Mouse (Mus musculus): Measurements from ENCODE around the gene Klk6. TPM values are rescaled to one million over a fixed set of nuclear protein-coding genes. Genes with fewer than 3 reads are reported as not detected.

Klk6 gene
- polyA plus RNA-seq (2017; shearing (Covaris generic)): not detected

DNA sequence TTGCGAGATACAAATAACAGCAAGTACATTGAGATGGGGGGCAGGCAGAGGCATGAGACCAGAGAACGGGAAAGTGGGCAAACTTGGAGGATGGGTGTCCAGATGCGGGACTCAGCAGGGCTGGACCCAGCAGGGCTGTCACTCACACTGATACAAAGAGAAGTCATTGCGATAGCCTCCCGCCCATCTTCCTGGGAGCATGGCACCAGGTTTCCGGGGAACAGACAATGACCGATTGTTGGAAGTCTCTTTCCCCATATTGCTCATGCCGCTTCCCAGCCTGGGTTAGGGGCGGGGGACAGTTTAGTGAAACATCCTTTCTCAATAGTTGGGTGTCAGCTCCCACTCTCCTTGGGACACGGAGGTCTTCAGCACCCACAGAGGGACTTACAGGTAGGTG is at the start of gene Klk6:
TSS of gene Klk6 (plus strand) at position 301 of the 400 bp plus-strand sequence.

GRCm38 (mm10) chr7:43780746-43781145 is 43.6 kb upstream of the Klk6 start, which contains the start of gene Klk10:
Klk10 (plus strand) TSS chr7:43781035.

DNA sequence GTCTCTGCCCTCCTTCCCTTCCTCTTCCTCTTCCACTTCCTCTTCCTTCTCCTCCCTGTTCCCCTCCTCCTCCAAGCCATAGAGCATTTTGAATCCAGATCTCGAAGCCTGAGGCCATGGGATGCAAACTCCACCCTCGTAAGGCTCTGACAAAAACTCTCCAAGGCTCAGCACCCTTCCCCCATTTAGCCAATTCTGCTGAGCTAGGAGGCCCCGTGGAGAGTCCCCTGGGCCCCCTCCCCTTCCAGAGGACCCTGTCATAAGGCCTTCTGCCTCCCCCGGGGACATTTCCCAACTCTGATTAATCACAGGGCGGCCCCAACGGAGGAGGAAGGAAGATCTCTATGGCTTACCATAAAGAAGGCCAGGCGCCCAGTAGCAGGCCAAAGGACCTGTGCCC is 32.7 kb upstream of the Klk6 start, which contains the start of gene Klk9:
TSS of gene Klk9 (plus strand) at position 301 of the 400 bp plus-strand sequence.

DNA sequence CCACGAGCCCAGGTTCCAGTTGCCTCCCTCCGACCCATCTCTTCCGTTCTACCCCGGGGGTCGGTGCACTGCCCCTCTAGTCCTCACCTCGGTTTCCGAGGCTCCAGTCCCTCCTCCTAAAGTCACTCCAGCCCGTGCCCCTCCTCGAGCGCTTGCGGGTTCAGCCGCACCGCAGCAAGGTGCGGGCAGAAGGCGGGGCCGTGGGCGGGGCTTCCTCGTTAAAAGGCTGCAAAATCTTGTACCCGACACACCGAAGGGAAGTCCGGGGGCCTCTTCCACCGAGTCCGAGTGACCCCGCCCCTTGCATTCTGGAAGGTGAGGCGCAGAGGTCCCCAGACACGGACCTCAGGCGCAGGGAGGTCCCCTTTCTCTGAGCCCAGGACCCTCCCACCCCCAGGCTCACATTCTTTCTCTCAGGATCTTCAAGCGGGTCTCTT is 26.9 kb upstream of the Klk6 start, which contains the start of gene Klk8:
TSS of gene Klk8 (plus strand) at position 245 of the 437 bp plus-strand sequence.

GRCm38 (mm10) chr7:43810994-43811393 is 13.3 kb upstream of the Klk6 start, which contains the start of gene Klk7:
Klk7 (plus strand) TSS chr7:43811294.

DNA sequence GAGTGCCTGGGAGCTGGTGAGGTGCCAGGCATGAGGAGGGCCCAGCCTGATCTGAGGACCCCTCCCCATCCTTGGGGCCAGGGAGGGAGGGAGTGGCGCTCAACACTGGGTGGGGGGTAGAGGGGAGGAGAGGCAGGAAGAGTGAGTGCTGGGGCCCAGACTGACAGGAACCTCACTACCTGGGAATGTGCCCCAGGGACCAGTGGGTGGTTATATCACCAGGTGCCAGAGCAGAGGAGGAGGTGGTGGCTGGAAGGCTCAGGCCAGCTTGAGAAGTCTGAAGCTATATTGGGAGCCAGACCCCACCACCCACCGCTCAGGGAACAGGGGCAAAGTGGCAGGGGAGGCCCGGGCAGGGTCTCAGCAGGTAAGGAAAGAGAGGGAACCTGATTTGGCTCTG is 17.4 kb downstream of the Klk6 start, which contains the start of gene Klk5:
TSS of gene Klk5 (plus strand) at position 271 of the 400 bp plus-strand sequence.

DNA sequence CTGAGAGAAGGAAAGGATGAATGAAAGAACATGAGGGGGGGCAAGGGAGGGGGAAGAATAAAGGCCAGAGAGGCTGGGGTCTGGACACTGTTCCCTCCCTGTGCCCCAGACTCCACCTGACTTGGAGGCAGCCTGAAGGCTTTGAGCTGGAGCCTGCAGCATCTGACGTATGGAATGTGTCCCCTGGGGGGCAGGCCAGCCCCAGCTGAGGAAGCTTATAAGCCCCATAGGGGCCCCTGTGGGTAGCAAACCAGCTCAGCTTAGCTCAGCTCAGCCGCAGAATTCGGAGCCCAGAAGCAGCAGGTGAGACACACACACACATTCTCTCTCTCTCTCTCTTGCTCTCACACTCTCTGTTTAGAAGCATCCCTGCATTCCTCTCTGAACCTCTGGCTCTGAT is 56.6 kb downstream of the Klk6 start, which contains the start of gene Klk4:
TSS of gene Klk4 (plus strand) at position 249 of the 400 bp plus-strand sequence.

Other genes with a start within 250 kb of the Klk6 start
- gene Zfp719, start 244.9 kb upstream of the Klk6 start, polyA plus RNA-seq (2017; shearing (Covaris generic)): 15.6 TPM
- gene Zfp819, start 217.3 kb upstream of the Klk6 start, polyA plus RNA-seq (2017; shearing (Covaris generic)): not detected
- gene Ceacam18, start 189.8 kb upstream of the Klk6 start, polyA plus RNA-seq (2017; shearing (Covaris generic)): not detected
- 1.8 TPM for gene Siglece, start 164.3 kb upstream of the Klk6 start, polyA plus RNA-seq (2017; shearing (Covaris generic))
- 5.2 TPM for gene Ctu1, start 152.5 kb upstream of the Klk6 start, polyA plus RNA-seq (2017; shearing (Covaris generic))
- not detected for gene Klk14, start 134.1 kb upstream of the Klk6 start, polyA plus RNA-seq (2017; shearing (Covaris generic))
- not detected for gene Klk13, start 111.9 kb upstream of the Klk6 start, polyA plus RNA-seq (2017; shearing (Covaris generic))
- not detected for gene Klk12, start 55.6 kb upstream of the Klk6 start, polyA plus RNA-seq (2017; shearing (Covaris generic))
- gene Klk11, start 49.9 kb upstream of the Klk6 start, polyA plus RNA-seq (2017; shearing (Covaris generic)): not detected
- gene Klk10, start 43.5 kb upstream of the Klk6 start, polyA plus RNA-seq (2017; shearing (Covaris generic)): 0.21 TPM
- gene Klk9, start 32.6 kb upstream of the Klk6 start, polyA plus RNA-seq (2017; shearing (Covaris generic)): 0.99 TPM
- 109 TPM for gene Klk8, start 26.9 kb upstream of the Klk6 start, polyA plus RNA-seq (2017; shearing (Covaris generic))
- not detected for gene Klk7, start 13.2 kb upstream of the Klk6 start, polyA plus RNA-seq (2017; shearing (Covaris generic))
- gene Klk5, start 17.5 kb downstream of the Klk6 start, polyA plus RNA-seq (2017; shearing (Covaris generic)): not detected
- not detected for gene Klk4, start 56.7 kb downstream of the Klk6 start, polyA plus RNA-seq (2017; shearing (Covaris generic))
- 0.51 TPM for gene Klk15, start 109.2 kb downstream of the Klk6 start, polyA plus RNA-seq (2017; shearing (Covaris generic))
- not detected for gene Klk1b8, start 126.2 kb downstream of the Klk6 start, polyA plus RNA-seq (2017; shearing (Covaris generic))
- not detected for gene Klk1b1, start 142.3 kb downstream of the Klk6 start, polyA plus RNA-seq (2017; shearing (Covaris generic))
- gene Klk1b9, start 151.6 kb downstream of the Klk6 start, polyA plus RNA-seq (2017; shearing (Covaris generic)): 0.73 TPM
- gene Klk1b11, start 171.4 kb downstream of the Klk6 start, polyA plus RNA-seq (2017; shearing (Covaris generic)): not detected
- gene Klk1b26, start 187.7 kb downstream of the Klk6 start, polyA plus RNA-seq (2017; shearing (Covaris generic)): not detected
- gene Klk1b27, start 227.8 kb downstream of the Klk6 start, polyA plus RNA-seq (2017; shearing (Covaris generic)): 4.1 TPM

Data from inflammation-experienced regulatory T-cells, adult 16 weeks (primary cell).